Mouse (Mus musculus) forebrain, embryonic 12.5 days (tissue): ENCODE results near the gene Spred3. TPM values are rescaled to one million over a fixed set of nuclear protein-coding genes. Genes with fewer than 3 reads are reported as not detected.
"Not testable (repeated sequence)": the region's sequence is repeated elsewhere in the genome, so short reads cannot be mapped to it uniquely, and the experiment has no call there.

Experiments
- ATAC-seq: fragments of 200-750 bp; cut with Nextera tagmentation; 2 replicates; pipeline ENCODE4 v1.8.0; 2017; ENCODE audit warnings: moderate TSS enrichment; ENCODE audit not compliant: low FRiP score
- H3K27ac ChIP-seq: fragments of 300-500 bp; sonication (generic); 2 replicates; pipeline ENCODE4 v1.5.1; 2016; ENCODE audit warnings: mild to moderate bottlenecking
- H3K27me3 ChIP-seq: fragments of 300-500 bp; sonication (generic); 2 replicates; pipeline ENCODE4 v1.6.1; 2016; ENCODE audit warnings: mild to moderate bottlenecking
- H3K36me3 ChIP-seq: fragments of 300-500 bp; sonication (generic); replicated peaks from 2 replicates; pipeline ENCODE4 v1.6.1; 2016; ENCODE audit warnings: mild to moderate bottlenecking
- H3K4me1 ChIP-seq: fragments of 300-500 bp; sonication (generic); 2 replicates; pipeline ENCODE4 v1.6.1; 2016
- H3K4me2 ChIP-seq: fragments of 300-500 bp; sonication (generic); 2 replicates; pipeline ENCODE4 v1.6.1; 2016; ENCODE audit warnings: mild to moderate bottlenecking, moderate library complexity
- H3K4me3 ChIP-seq: fragments of 300-500 bp; sonication (generic); replicated peaks from 2 replicates; pipeline ENCODE4 v1.5.1; 2016; ENCODE audit warnings: mild to moderate bottlenecking
- H3K9ac ChIP-seq: fragments of 300-500 bp; sonication (generic); 2 replicates; pipeline ENCODE4 v1.6.1; 2016; ENCODE audit warnings: mild to moderate bottlenecking
- H3K9me3 ChIP-seq: fragments of 300-500 bp; sonication (generic); 2 replicates; pipeline ENCODE4 v1.6.1; 2016
- WGBS: fragments of 180-500 bp; shearing (Covaris S2); methylation state at CpG from one replicate; pipeline ENCODE4 v1.1.7; 2016; 5-methylcytosine and 5-hydroxymethylcytosine counted together
- polyA plus RNA-seq: library from polyadenylated mRNA; unstranded; fragments of >200 nt; fragmentation: Nextera tagmentation; extraction: Ambion mirVana; gene quantifications from 2 replicates; pipeline ENCODE4 v1.2.1, GENCODE M21; 2016

Spred3 gene
- 7.9 and 8.3 TPM in 2 replicates for polyA plus RNA-seq

- H3K4me1 ChIP-seq, result peaks cover 48% of the 10 kb centered on the region
- 2% methylated on average over 30 of the region's 30 CpGs for WGBS
- peak within 1 kb of the TSS; percentile 70 for H3K4me3 ChIP-seq
- H3K4me2 ChIP-seq, result peak within 1 kb of the TSS; percentile 78
- H3K9ac ChIP-seq, result peak within 1 kb of the TSS; percentile 76
- peak; percentile 40 for ATAC-seq
- peaks cover 58% of the 10 kb centered on the region for H3K27me3 ChIP-seq
- peaks cover 22% of the 10 kb centered on the region for H3K36me3 ChIP-seq
- H3K9me3 ChIP-seq, result no peaks in the 10 kb centered on the region
- peak within 1 kb of the TSS; percentile 89 for H3K27ac ChIP-seq
These were observed at the start of gene Spred3, which contains the start of gene Ggn for GRCm38 (mm10) chr7:29170066-29170754. TSS of gene Spred3 (minus strand) at chr7:29170411. TSS of gene Ggn (plus strand) at chr7:29170210.

GRCm38 (mm10) chr7:29214846-29215245, 44.6 kb upstream of the Spred3 start:
- Histone ChIP-seq H3K4me3 (no peak overlapping the region), H3K4me2 (no peak overlapping the region), H3K9me3 (peaks cover 6% of the 10 kb centered on the region; the same call in 1 of the 2 replicates), H3K27me3 (peaks cover 19% of the 10 kb centered on the region), H3K27ac (no peak overlapping the region), H3K4me1 (0 out of 2 replicates have a peak, but pooled peaks cover 12% of the 10 kb centered on the region), H3K36me3 (no peaks in the 10 kb centered on the region), H3K9ac (no peak overlapping the region)
- WGBS, result 45% methylated on average over 15 of the region's 15 CpGs
- no peak for ATAC-seq

- H3K9ac ChIP-seq, result no peak overlapping the region
- no peaks in the 10 kb centered on the region; the same call in 1 of the 2 replicates for H3K9me3 ChIP-seq
- peaks cover 19% of the 10 kb centered on the region for H3K27me3 ChIP-seq
- H3K4me1 ChIP-seq, result 0 out of 2 replicates have a peak, but pooled peaks cover 12% of the 10 kb centered on the region
- no peak overlapping the region for H3K27ac ChIP-seq
- H3K36me3 ChIP-seq, result no peaks in the 10 kb centered on the region
- H3K4me3 ChIP-seq, result no peak overlapping the region
- 66% methylated on average over 2 of the region's 2 CpGs for WGBS
- H3K4me2 ChIP-seq, result peak overlapping the region; percentile 50; the same call in 1 of the 2 replicates
- no peak for ATAC-seq
These were observed 44.0 kb upstream of the Spred3 start for GRCm38 (mm10) chr7:29214236-29214635.

GRCm38 (mm10) chr7:29213675-29214082, 43.5 kb upstream of the Spred3 start, which contains the start of gene Catsperg1:
TSS of gene Catsperg1 (minus strand) at chr7:29214035.
- H3K4me3 ChIP-seq, result peak within 1 kb of the TSS; percentile 24
- H3K4me2 ChIP-seq, result peak within 1 kb of the TSS; percentile 50
- H3K36me3 ChIP-seq, result no peaks in the 10 kb centered on the region
- WGBS, result 2% methylated on average over 20 of the region's 20 CpGs
- peak; percentile 80 for ATAC-seq
- H3K9me3 ChIP-seq, result no peaks in the 10 kb centered on the region
- H3K4me1 ChIP-seq, result 0 out of 2 replicates have a peak, but pooled peaks cover 12% of the 10 kb centered on the region
- H3K27ac ChIP-seq, result no peak within 1 kb of the TSS
- H3K9ac ChIP-seq, result no peak within 1 kb of the TSS
- peaks cover 19% of the 10 kb centered on the region for H3K27me3 ChIP-seq

GRCm38 (mm10) chr7:29212775-29213560, 42.8 kb upstream of the Spred3 start:
- WGBS, result 18% methylated on average over 40 of the region's 40 CpGs
- H3K9me3 ChIP-seq, result not testable (repeated sequence)
- ATAC-seq, result 0 out of 2 replicates have a peak, but pooled peaks have one; percentile 7

GRCm38 (mm10) chr7:29212199-29212765, 42.1 kb upstream of the Spred3 start:
- 11% methylated on average over 26 of the region's 26 CpGs for WGBS
- 0 out of 2 replicates have a peak overlapping the region, but pooled peaks have one; percentile 50 for H3K4me2 ChIP-seq
- H3K9ac ChIP-seq, result no peak overlapping the region
- H3K4me3 ChIP-seq, result peak overlapping the region; percentile 29
- no peak for ATAC-seq
- H3K9me3 ChIP-seq, result no peaks in the 10 kb centered on the region
- no peaks in the 10 kb centered on the region for H3K36me3 ChIP-seq
- peaks cover 19% of the 10 kb centered on the region for H3K27me3 ChIP-seq
- H3K4me1 ChIP-seq, result 0 out of 2 replicates have a peak, but pooled peaks cover 12% of the 10 kb centered on the region
- no peak overlapping the region for H3K27ac ChIP-seq

More at GRCm38 (mm10) chr7:29212775-29213560, 42.8 kb upstream of the Spred3 start:
- Histone ChIP-seq H3K27me3 (peaks cover 19% of the 10 kb centered on the region), H3K4me2 (peak overlapping the region; percentile 50), H3K4me3 (peak overlapping the region; percentile 24), H3K4me1 (0 out of 2 replicates have a peak, but pooled peaks cover 12% of the 10 kb centered on the region)
- not testable (repeated sequence) for H3K9ac ChIP-seq, H3K27ac ChIP-seq, H3K36me3 ChIP-seq

GRCm38 (mm10) chr7:29211415-29212198, 41.4 kb upstream of the Spred3 start:
- peak; percentile 47; the same call in 1 of the 2 replicates for ATAC-seq
- H3K36me3 ChIP-seq, result no peaks in the 10 kb centered on the region
- no peak overlapping the region for H3K9ac ChIP-seq

GRCm38 (mm10) chr7:29211013-29211412, 40.8 kb upstream of the Spred3 start:
- 28% methylated on average over 15 of the region's 15 CpGs for WGBS
- H3K9me3 ChIP-seq, H3K27ac ChIP-seq, H3K36me3 ChIP-seq, ATAC-seq, H3K9ac ChIP-seq: not testable (repeated sequence)
- 0 out of 2 replicates have a peak, but pooled peaks cover 12% of the 10 kb centered on the region for H3K4me1 ChIP-seq
- H3K4me2 ChIP-seq, result peak overlapping the region; percentile 42
- peaks cover 19% of the 10 kb centered on the region for H3K27me3 ChIP-seq
- H3K4me3 ChIP-seq, result peak overlapping the region; percentile 29

More at GRCm38 (mm10) chr7:29211415-29212198, 41.4 kb upstream of the Spred3 start:
- Histone ChIP-seq H3K27ac (no peak overlapping the region), H3K9me3 (no peaks in the 10 kb centered on the region), H3K27me3 (peaks cover 19% of the 10 kb centered on the region), H3K4me3 (peak overlapping the region; percentile 29), H3K4me2 (peak overlapping the region; percentile 42), H3K4me1 (0 out of 2 replicates have a peak, but pooled peaks cover 12% of the 10 kb centered on the region)
- WGBS, result 5% methylated on average over 34 of the region's 34 CpGs

GRCm38 (mm10) chr7:29202577-29202976, 32.4 kb upstream of the Spred3 start:
- H3K9me3 ChIP-seq, result no peaks in the 10 kb centered on the region
- H3K36me3 ChIP-seq, result no peaks in the 10 kb centered on the region
- no peak overlapping the region for H3K27ac ChIP-seq
- 88% methylated on average over 6 of the region's 6 CpGs for WGBS
- ATAC-seq, result no peak
- H3K9ac ChIP-seq, result no peak overlapping the region
- no peak overlapping the region for H3K4me3 ChIP-seq
- no peak overlapping the region for H3K4me2 ChIP-seq
- H3K4me1 ChIP-seq, result no peaks in the 10 kb centered on the region
- no peaks in the 10 kb centered on the region for H3K27me3 ChIP-seq

- WGBS, result 100% methylated on average over 1 of the region's 1 CpGs
- not testable (repeated sequence) for H3K4me1 ChIP-seq, H3K27me3 ChIP-seq, H3K4me2 ChIP-seq, H3K36me3 ChIP-seq, H3K9ac ChIP-seq, ATAC-seq, H3K27ac ChIP-seq, H3K9me3 ChIP-seq, H3K4me3 ChIP-seq
These were observed 24.0 kb upstream of the Spred3 start for GRCm38 (mm10) chr7:29194230-29194629.

GRCm38 (mm10) chr7:29181323-29181722, 11.1 kb upstream of the Spred3 start:
- 84% methylated on average over 4 of the region's 4 CpGs for WGBS
- not testable (repeated sequence) for H3K9me3 ChIP-seq, H3K4me3 ChIP-seq, H3K27me3 ChIP-seq, H3K9ac ChIP-seq, ATAC-seq, H3K27ac ChIP-seq, H3K36me3 ChIP-seq
- Histone ChIP-seq H3K4me1 (peaks cover 18% of the 10 kb centered on the region), H3K4me2 (peak overlapping the region; percentile 86; the same call in 1 of the 2 replicates)
